Mouse (Mus musculus) ES-Bruce4 (cell line): ENCODE results near the gene Mettl24.

Experiments
- CTCF ChIP-seq: IDR thresholded peaks from one replicate; pipeline ENCODE4 v1.8.1; 2011; ENCODE audit warnings: low read depth, low read length
- POLR2A ChIP-seq: IDR thresholded peaks from one replicate; pipeline ENCODE4 v1.8.1; 2011; ENCODE audit warnings: low read length; ENCODE audit not compliant: insufficient read depth

GRCm38 (mm10) chr10:40758171-40759010 lies 75.3 kb downstream of the Mettl24 start:
- TF ChIP-seq CTCF (no peak), POLR2A (no peak)
